Mouse (Mus musculus) ES-Bruce4 (cell line): ENCODE measurements around the gene Cbl. TPM values are rescaled to one million over a fixed set of nuclear protein-coding genes. Genes with fewer than 3 reads are reported as not detected.

Experiments used
- H3K27ac ChIP-seq: 2 replicates; pipeline ENCODE4 v1.5.1; 2012; ENCODE audit warnings: low read length, inconsistent platforms; ENCODE audit not compliant: insufficient read depth
- H3K27me3 ChIP-seq: 2 replicates; pipeline ENCODE4 v1.6.1; 2012; ENCODE audit warnings: mild to moderate bottlenecking, low read length, inconsistent platforms; ENCODE audit not compliant: control insufficient read depth, poor library complexity, insufficient read depth, severe bottlenecking
- H3K36me3 ChIP-seq: 2 replicates; pipeline ENCODE4 v1.6.1; 2012; ENCODE audit warnings: inconsistent platforms, mild to moderate bottlenecking, low read length, moderate library complexity; ENCODE audit not compliant: control insufficient read depth, poor library complexity, insufficient read depth, severe bottlenecking
- H3K4me1 ChIP-seq: one replicate; pipeline ENCODE4 v1.8.1; 2011; ENCODE audit warnings: low read length; ENCODE audit not compliant: control insufficient read depth, insufficient read depth
- H3K4me3 ChIP-seq: 2 replicates; pipeline ENCODE4 v1.5.1; 2011; ENCODE audit warnings: low read depth, mild to moderate bottlenecking, low read length
- H3K9ac ChIP-seq: 2 replicates; pipeline ENCODE4 v1.6.1; 2012; ENCODE audit warnings: low read depth, mild to moderate bottlenecking, inconsistent platforms; ENCODE audit not compliant: poor library complexity, severe bottlenecking
- H3K9me3 ChIP-seq: replicated peaks from 2 replicates; pipeline ENCODE4 v1.6.1; 2012; ENCODE audit warnings: mild to moderate bottlenecking, low read length, inconsistent platforms; ENCODE audit not compliant: control insufficient read depth, poor library complexity, insufficient read depth, severe bottlenecking
- CTCF ChIP-seq: IDR thresholded peaks from one replicate; pipeline ENCODE4 v1.8.1; 2011; ENCODE audit warnings: low read depth, low read length
- EP300 ChIP-seq: IDR thresholded peaks from 2 replicates; pipeline ENCODE4 v1.6.1; 2011; ENCODE audit warnings: low read depth, low read length; ENCODE audit not compliant: insufficient read depth
- POLR2A ChIP-seq: IDR thresholded peaks from one replicate; pipeline ENCODE4 v1.8.1; 2011; ENCODE audit warnings: low read length; ENCODE audit not compliant: insufficient read depth
- polyA plus RNA-seq: library from polyadenylated mRNA; stranded (reverse); fragments of >200 nt; gene quantifications from 2 replicates; pipeline ENCODE4 v1.2.4, GENCODE M21; 2011; ENCODE audit warnings: low read depth; ENCODE audit not compliant: missing spikeins, insufficient read depth, insufficient read length

Gene Cbl
- 58.8 and 62.0 TPM in 2 replicates for polyA plus RNA-seq

DNA sequence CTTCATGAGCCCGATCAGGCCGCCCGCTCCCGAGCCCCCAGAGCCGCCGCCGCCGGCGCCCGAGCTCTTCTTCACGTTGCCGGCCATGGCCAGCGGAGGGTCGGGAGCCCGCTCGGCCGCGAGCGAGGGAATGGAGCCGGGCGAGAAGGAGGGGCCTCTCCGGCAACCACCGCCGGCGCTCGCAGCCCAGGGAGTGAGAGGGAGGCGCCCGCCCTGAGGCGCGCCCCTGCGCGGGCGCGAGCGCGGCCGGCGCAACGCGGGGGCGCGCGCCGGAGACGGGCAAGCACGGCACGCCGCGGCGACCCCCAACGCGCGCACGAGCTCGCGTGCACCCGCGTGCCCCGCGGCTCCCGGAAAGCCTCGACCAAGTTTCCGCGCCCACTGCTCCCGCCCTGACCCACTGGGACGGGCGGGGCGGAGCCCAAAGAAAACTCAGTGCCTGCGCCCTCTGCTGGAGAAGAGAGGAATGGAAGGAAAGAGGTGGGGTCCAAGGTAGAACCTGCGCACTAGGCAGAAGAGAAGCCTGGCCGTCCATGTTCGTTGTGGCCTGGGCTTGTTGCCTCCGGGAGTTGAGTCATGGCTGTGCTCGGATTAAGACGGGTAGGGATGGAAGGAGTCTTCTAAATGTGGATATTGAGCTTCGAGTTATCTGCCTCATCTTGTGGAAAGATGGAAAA lies at the start of gene Cbl:
TSS of gene Cbl (minus strand) at position 248 of the 677 bp plus-strand sequence.
- Histone ChIP-seq H3K9me3 (no peaks in the 10 kb centered on the region), H3K9ac (peak within 1 kb of the TSS; percentile 94), H3K4me1 (no peaks in the 10 kb centered on the region), H3K36me3 (no peaks in the 10 kb centered on the region), H3K4me3 (peak within 1 kb of the TSS; percentile 80), H3K27me3 (no peaks in the 10 kb centered on the region), H3K27ac (peak within 1 kb of the TSS; percentile 84)
- TF ChIP-seq EP300 (0 out of 2 replicates have a peak, but pooled peaks have one; percentile 29), CTCF (peak; percentile 87), POLR2A (peak; percentile 92)

DNA sequence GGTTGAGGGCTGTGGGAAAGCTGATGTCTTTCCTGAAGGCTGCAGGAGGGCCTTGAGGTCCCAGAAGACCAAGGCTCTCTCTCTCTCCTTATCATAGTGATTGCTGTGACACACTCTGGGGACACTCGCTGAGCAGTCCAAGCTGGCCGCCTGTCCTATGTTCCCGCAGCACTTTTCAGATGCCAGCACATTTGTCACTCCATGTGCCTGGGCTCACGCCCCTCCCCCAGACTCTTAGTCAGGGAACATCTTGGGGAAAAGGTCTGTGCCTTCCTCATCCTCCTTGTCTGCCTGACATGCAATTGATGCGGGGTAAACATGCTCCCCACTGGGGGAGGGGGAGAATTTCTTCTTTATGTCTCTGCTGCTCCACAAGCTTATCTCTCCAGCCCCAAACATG lies 49.3 kb upstream of the Cbl start:
- H3K27ac ChIP-seq = no peak overlapping the region
- no peaks in the 10 kb centered on the region for H3K9me3 ChIP-seq
- no peak for TF ChIP-seq POLR2A
- no peak for TF ChIP-seq CTCF
- TF ChIP-seq EP300 = no peak
- no peaks in the 10 kb centered on the region for H3K4me1 ChIP-seq
- peaks cover 3% of the 10 kb centered on the region for H3K27me3 ChIP-seq
- H3K36me3 ChIP-seq = no peaks in the 10 kb centered on the region
- no peak overlapping the region for H3K9ac ChIP-seq
- no peak overlapping the region for H3K4me3 ChIP-seq

DNA sequence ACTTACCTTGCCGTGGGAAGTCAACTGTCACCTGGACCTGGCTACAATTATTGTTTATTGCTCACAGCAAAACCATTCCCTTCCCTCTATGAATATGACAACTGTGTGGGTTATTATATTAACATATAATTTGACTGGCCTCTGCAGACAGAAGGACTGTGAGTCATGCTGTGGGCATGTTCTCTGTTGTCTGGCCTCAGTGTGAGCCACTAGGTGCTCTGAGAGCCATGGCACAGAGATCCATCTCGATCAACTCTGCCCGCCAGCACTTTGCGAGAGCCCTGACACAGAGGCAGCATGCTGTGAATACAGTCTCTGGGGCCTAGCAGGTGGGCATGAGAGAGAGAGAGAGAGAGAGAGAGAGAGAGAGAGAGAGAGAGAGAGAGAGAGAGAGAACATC lies 36.1 kb upstream of the Cbl start:
- no peak overlapping the region for H3K9ac ChIP-seq
- H3K36me3 ChIP-seq = no peaks in the 10 kb centered on the region
- no peak overlapping the region for H3K27ac ChIP-seq
- no peaks in the 10 kb centered on the region for H3K4me1 ChIP-seq
- H3K4me3 ChIP-seq = no peak overlapping the region
- TF ChIP-seq POLR2A = no peak
- no peak for TF ChIP-seq EP300
- no peak for TF ChIP-seq CTCF
- H3K9me3 ChIP-seq = no peaks in the 10 kb centered on the region
- H3K27me3 ChIP-seq = no peaks in the 10 kb centered on the region

DNA sequence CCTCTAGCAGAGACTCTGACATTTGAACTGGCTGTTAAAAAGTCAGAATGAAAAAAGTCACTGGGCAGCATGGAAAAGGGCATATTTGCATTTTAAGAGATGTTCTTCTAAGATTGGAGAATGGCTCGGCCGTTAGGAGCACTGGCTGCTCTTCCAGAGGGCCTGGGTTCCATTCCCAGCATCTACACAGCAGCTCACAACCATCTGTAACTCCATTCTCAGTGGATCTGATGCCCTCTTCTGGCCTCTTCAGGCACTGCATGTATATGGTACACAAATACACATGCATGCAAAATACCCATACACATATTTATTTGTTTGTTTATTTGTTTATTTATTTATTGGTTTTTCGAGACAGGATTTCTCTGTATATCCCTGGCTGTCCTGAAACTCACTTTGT lies 35.2 kb upstream of the Cbl start:
- TF ChIP-seq EP300 (no peak), CTCF (peak; percentile 30)
- no peaks in the 10 kb centered on the region for H3K9me3 ChIP-seq
- H3K27ac ChIP-seq = no peak overlapping the region
- no peak overlapping the region for H3K4me3 ChIP-seq
- H3K27me3 ChIP-seq = no peaks in the 10 kb centered on the region
- no peaks in the 10 kb centered on the region for H3K36me3 ChIP-seq
- H3K9ac ChIP-seq = no peak overlapping the region
- H3K4me1 ChIP-seq = no peaks in the 10 kb centered on the region

DNA sequence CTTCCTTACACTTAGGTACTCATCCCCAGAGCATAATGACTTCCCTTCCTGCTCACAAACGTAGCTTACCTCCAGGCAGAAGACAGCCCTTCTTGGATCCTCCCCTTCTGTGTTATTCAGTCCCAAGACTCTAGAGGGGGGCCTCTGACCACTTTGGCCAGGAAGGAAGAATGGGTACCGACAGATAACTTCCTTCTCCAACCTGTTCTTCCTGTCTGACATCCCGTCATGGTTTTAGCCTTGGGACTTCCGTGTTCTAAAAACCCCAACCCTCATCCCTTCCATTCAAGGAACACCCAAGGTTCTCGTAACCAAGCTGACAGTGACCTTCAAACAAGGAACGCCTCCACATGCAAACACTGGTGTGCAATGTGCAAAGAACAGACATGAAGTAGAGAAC lies 34.6 kb upstream of the Cbl start, which contains the start of gene Nlrx1:
TSS of gene Nlrx1 (minus strand) at position 168 of the 400 bp plus-strand sequence.
- Histone ChIP-seq H3K36me3 (no peaks in the 10 kb centered on the region), H3K27me3 (no peaks in the 10 kb centered on the region), H3K9me3 (no peaks in the 10 kb centered on the region), H3K9ac (peak within 1 kb of the TSS; percentile 77), H3K4me1 (no peaks in the 10 kb centered on the region), H3K27ac (no peak within 1 kb of the TSS), H3K4me3 (peak within 1 kb of the TSS; percentile 57)
- TF ChIP-seq CTCF = peak; percentile 8
- TF ChIP-seq POLR2A = no peak

DNA sequence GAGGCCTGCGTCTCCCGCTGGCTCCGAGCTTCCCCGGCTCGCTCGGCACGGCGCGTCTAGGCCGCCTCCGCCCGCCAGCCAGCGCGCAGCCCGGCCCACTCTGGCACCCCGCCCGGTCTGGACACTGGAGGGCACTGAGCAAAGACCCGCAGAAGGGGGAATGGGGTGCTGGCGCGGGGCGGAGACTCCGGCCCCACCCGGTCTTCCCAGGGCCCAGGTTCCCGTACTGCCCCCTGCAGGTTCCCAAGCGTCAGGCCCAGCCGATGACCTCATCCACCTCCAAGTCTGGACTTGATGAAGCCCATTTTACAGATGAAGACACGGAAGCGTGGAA lies 34.1 kb upstream of the Cbl start:
- Histone ChIP-seq H3K9ac (peak overlapping the region; percentile 77), H3K27me3 (no peaks in the 10 kb centered on the region), H3K27ac (no peak overlapping the region), H3K4me1 (no peaks in the 10 kb centered on the region), H3K36me3 (no peaks in the 10 kb centered on the region), H3K9me3 (no peaks in the 10 kb centered on the region), H3K4me3 (peak overlapping the region; percentile 57)
- TF ChIP-seq CTCF (peak; percentile 64), EP300 (no peak)
